Mouse (Mus musculus): Measurements from ENCODE around the gene Mgat1.
"Not testable (repeated sequence)": the region's sequence is repeated elsewhere in the genome, so short reads cannot be mapped to it uniquely, and the experiment has no call there.

Mgat1 gene

DNA sequence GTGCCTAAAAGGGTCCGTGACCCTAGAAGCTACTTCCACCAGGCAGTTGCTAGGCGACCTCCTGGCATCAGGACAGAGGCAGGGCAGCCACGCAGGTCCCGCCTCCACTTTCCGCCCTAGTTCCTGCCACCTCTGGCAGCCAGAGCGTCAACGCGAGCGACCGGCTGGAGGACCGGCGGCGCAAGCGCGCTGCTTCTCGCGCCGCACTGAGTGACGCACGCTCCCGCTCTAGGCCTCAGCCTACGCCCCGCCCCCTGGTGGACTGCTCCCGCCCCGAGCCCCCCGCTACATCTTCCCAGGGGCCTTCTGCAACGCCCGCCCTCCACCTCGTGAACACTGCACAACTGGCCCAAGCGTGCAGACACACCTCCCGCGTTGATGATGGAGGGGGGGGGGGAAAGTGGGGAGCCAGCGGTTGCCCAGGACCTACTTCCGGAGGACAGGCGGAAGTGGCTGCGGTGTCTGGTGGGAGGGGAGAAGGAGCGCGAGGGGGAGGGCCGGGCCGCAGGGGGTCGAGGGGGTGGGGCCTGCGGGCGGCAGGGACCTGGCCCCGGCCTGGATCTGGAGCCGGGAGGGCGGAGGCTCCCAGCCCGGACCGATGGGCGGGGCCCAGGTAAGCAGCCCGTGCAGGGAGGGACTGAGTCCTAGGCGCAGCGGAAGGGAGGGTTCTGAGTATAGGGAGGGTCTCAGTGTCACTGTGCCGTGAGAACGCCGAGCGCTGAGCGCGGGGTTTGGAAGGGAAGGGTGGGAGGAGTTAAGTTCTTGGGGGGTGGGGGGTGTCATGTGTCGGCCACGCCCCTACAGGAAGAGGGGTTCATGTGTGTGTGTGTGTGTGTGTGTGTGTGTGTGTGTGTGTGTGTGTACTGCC is at the start of gene Mgat1:
Gene Mgat1 (plus strand): TSS at position 465 of the 868 bp plus-strand sequence.
- DNase-seq, result peak; percentile 94

- not testable (repeated sequence) for DNase-seq
Observed at GRCm38 (mm10) chr11:49194771-49195170, 49.2 kb upstream of the Mgat1 start.

GRCm38 (mm10) chr11:49195819-49196322 is 48.1 kb upstream of the Mgat1 start:
- DNase-seq, result no peak

DNA sequence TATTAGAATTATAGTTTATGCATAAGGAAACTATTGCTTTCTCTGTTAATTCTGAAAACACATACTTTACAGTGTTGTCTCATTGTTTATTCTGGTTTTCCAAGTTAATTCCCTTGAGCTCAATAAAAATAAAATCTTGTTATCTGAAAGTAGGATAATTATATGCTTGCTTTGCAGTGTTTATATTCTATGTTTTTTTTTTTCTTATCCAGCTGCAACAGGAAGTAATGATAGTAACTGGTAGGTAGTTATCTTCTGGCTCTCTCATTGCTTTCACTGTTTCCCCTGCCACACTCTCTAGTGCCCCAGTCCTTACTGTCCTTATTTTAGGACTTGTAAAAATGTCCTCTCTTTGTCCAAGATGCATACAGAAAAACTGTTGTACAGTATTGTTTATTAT is 43.3 kb upstream of the Mgat1 start:
- DNase-seq, result no peak

- no peak for DNase-seq
Observed at GRCm38 (mm10) chr11:49201142-49201541, 42.8 kb upstream of the Mgat1 start.

DNA sequence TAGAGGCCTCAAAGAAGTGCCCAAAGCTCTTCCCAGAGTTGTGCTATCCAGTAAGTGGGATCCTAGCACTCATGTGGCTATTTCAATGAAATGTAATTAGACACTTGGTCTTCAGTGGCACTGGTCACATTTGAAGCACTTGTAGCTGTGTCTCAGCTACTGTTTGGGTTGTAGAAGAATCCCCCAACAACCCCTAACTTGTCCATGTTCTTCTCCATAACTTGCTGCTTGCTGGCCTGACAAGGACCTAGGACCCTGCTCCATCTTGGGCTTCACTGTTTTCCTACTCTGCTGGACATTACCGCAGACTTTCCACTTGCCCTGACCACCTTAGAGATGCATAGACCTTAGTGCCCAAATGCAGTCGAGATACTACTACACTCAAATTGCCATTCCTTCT is 41.9 kb upstream of the Mgat1 start:
- no peak for DNase-seq

DNA sequence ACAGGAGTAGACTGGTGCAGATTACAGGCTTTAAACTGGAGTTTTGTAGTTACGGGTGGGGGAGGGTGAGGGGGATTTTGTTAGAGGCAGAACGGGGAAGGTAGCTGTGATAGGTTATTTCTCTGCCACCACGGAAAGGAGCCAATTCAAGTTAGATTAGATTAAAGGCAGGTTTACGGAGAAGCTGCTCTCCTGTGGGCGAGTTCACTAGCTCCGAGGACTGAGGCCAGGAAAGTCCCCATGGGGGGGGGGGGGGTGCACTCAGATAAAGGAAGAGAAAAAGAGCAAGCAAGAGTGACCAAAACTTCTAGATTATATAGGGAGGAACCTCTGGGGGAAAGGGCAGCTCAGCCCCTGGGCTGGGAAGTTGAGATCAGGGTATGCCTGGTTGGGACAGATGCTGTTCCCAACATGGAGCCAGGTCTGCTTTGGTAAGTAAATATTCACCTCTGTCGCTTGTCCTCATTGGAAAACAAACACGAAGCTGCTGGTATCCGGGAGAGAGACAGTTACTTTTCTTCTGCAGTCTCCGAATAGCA is 41.4 kb upstream of the Mgat1 start:
- DNase-seq, result no peak

- DNase-seq, result peak; percentile 94
Observed at GRCm38 (mm10) chr11:49203129-49203768, 40.7 kb upstream of the Mgat1 start, which contains the start of gene Zfp62. Gene Zfp62, plus strand, starts transcription at chr11:49203292.

DNA sequence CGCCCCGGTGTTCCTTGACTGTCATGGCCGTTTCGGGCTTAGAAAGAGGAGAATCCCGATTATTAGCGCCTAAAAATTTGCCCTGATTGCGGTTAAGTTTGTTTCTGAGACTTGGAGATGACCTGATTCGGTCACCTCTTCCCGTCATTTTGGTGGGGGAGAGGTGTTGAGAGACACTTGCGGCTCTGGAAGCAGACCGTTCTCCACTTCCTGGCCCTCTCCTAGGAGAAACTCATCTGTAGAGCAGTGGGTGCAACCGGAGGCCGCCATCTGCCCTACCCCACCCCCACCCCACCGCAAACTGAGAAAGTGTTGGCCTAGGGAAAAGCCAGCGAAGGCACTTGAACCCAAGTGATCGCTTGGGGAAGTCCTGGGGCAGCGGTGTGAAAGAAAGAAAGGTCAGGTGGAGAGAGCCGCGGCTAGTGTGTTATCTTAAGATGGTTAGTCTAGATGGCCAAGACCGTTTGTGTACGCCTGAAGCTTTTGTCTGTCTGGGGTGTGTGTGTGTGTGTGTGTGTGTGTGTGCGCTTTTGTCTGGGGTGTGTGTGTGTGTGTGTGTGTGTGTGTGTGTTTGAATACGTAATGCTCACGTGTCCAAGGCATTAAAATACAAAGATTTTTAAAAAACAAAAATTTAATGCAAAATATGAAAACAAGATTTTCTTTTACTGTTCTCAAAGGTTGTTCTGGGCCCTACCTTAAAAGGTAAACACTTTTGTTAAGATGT is 40.1 kb upstream of the Mgat1 start:
- no peak for DNase-seq

GRCm38 (mm10) chr11:49205080-49205590 is 38.9 kb upstream of the Mgat1 start:
- DNase-seq, result no peak

GRCm38 (mm10) chr11:49207495-49207894 is 36.5 kb upstream of the Mgat1 start:
- no peak for DNase-seq

GRCm38 (mm10) chr11:49212577-49212976 is 31.4 kb upstream of the Mgat1 start:
- no peak for DNase-seq

DNA sequence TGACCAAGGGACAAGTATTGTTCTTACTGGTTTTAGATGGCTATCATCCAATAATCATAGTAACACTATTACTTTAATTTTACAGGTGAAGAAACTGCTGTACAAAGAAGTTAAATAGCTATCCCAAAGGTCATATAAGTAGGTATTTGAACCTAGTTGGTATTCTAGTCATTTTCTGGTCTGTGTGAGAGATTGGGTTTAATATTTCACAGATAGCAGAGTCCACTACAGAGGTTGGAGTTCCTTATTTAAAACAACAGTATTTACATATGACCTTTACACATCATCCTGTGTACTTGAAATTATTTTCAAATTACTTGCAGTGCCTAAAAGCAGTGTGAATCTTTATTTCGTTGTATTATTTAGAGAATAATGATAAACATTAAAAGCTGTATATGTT is 30.5 kb upstream of the Mgat1 start:
- DNase-seq, result no peak

DNA sequence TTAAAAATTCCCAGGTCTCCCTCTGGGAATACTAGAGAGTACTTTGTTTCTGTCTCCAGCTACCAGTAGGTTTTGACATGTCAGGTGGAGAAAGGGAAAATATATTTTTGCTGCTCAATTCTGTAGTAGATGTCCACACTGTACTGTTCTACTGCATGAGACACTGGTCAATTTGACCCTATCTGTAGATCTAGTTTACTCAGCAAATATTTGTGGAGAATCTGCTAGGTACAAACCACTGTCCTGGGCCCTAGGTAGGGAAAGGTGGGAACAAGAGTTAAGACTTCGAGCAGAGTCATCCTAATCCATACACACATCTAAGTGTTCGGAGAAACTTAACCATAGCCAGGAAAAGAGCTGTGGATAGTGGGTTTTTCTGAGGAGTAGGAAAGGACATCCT is 24.7 kb upstream of the Mgat1 start:
- no peak for DNase-seq

GRCm38 (mm10) chr11:49224455-49224854 is 19.5 kb upstream of the Mgat1 start:
- no peak for DNase-seq

DNA sequence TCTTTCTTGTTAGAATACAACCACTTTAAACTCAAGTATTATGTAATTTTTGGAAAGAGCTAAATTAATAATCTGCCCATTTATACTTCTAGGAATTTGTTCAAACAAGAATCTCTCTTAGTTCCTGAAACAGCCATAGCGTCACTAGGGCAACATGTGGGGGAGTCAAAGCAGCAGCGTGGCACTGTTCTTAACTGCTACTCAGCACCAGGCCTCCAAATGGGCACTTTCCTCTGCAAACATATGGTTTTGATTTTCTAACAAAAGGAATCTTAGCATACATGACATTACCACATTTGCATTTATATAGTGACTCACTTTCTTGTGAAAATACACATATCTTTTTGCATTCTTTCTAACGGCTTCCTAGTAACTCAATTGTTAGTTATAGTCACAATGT is 11.2 kb upstream of the Mgat1 start:
- peak; percentile 51 for DNase-seq

DNA sequence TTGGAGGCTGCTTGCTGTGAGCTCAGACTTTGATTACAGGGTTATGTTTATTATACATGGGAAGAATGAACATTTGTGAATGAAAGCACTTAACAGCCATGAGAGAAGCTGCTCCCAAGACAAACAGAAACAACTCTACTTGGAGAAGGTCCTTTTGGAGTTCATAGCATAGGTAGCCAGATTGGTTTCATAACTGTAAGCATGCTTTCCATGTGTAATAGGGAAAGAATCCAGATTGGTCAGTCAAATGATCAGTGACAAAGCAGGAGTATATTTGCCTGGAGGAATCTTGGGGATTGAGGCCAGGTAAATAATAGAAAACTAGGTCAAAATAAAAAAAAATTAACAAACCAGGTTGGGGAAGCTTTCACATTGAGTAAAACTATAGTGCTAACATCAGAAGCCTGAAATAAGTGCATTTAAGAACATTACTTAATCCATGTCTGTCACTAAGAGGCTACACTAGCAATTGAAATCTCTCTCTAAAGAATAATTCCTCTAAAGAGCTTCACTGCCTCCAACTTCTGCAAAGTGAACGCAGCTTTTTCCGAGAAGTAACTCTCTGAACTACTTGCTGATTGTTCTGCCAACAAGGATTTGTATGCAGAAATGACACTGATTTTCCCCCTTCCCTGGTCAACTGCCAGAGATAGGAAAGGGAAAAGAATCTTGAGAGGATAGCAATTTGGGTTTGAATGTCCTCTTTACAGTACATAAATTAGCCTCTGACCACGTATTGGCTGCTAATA is 8.4 kb upstream of the Mgat1 start:
- DNase-seq, result no peak

- no peak for DNase-seq
Observed at GRCm38 (mm10) chr11:49236891-49237290, 7.1 kb upstream of the Mgat1 start.

GRCm38 (mm10) chr11:49237532-49237931 is 6.5 kb upstream of the Mgat1 start:
- DNase-seq, result no peak

GRCm38 (mm10) chr11:49240310-49240709 is 3.7 kb upstream of the Mgat1 start:
- DNase-seq, result no peak

- no peak for DNase-seq
Observed at GRCm38 (mm10) chr11:49240874-49241273, 3.1 kb upstream of the Mgat1 start.

- DNase-seq, result no peak
Observed at GRCm38 (mm10) chr11:49241471-49241870, 2.5 kb upstream of the Mgat1 start.
